Mouse (Mus musculus) liver, adult (tissue): ENCODE results near the gene Fam163a.

ENCODE experiments used
- GATA4 ChIP-seq: IDR thresholded peaks from 2 replicates; pipeline ENCODE4 v1.6.1; 2014; ENCODE audit warnings: mild to moderate bottlenecking, low read length; ENCODE audit not compliant: insufficient replicate concordance

The Fam163a gene

GRCm38 (mm10) chr1:156204656-156205131 is at the start of gene Fam163a:
Fam163a (minus strand) TSS chr1:156205026.
- TF ChIP-seq GATA4: no peak

GRCm38 (mm10) chr1:156247893-156248292 is 43.1 kb upstream of the Fam163a start:
- TF ChIP-seq GATA4: no peak

GRCm38 (mm10) chr1:156241713-156242348 is 37.0 kb upstream of the Fam163a start:
- no peak for TF ChIP-seq GATA4

GRCm38 (mm10) chr1:156241035-156241434 is 36.2 kb upstream of the Fam163a start:
- TF ChIP-seq GATA4: no peak

GRCm38 (mm10) chr1:156231122-156231521 is 26.3 kb upstream of the Fam163a start:
- no peak for TF ChIP-seq GATA4

- TF ChIP-seq GATA4: no peak
Observed at GRCm38 (mm10) chr1:156230339-156231089, 25.7 kb upstream of the Fam163a start.

- TF ChIP-seq GATA4: no peak
Observed at GRCm38 (mm10) chr1:156229448-156229847, 24.6 kb upstream of the Fam163a start.

- TF ChIP-seq GATA4: no peak
Observed at GRCm38 (mm10) chr1:156228728-156229127, 23.9 kb upstream of the Fam163a start.

- TF ChIP-seq GATA4: no peak
Observed at GRCm38 (mm10) chr1:156226903-156227302, 22.1 kb upstream of the Fam163a start.

GRCm38 (mm10) chr1:156222205-156223000 is 17.6 kb upstream of the Fam163a start:
- no peak for TF ChIP-seq GATA4

GRCm38 (mm10) chr1:156221327-156221726 is 16.5 kb upstream of the Fam163a start:
- no peak for TF ChIP-seq GATA4

- TF ChIP-seq GATA4: no peak
Observed at GRCm38 (mm10) chr1:156218573-156218972, 13.7 kb upstream of the Fam163a start.

- TF ChIP-seq GATA4: no peak
Observed at GRCm38 (mm10) chr1:156217941-156218340, 13.1 kb upstream of the Fam163a start.

- no peak for TF ChIP-seq GATA4
Observed at GRCm38 (mm10) chr1:156217393-156217792, 12.6 kb upstream of the Fam163a start.

- TF ChIP-seq GATA4: no peak
Observed at GRCm38 (mm10) chr1:156216249-156216648, 11.4 kb upstream of the Fam163a start.

- no peak for TF ChIP-seq GATA4
Observed at GRCm38 (mm10) chr1:156214651-156215050, 9.8 kb upstream of the Fam163a start.
